Mouse (Mus musculus) heart, postnatal 0 days (tissue): ENCODE measurements at regions not wholly inside any gene's neighbourhood (a gene's known extent, or its start where the extent isn't known, plus 50 kb on each side); places are given as distances from the start of the nearest gene placed in this dataset.

Experiments used
- CTCF ChIP-seq: IDR thresholded peaks from 2 replicates; pipeline ENCODE4 v1.5.1; 2016; ENCODE audit warnings: antibody characterized with exemption, control low read depth, low read depth
- EP300 ChIP-seq: IDR thresholded peaks from 2 replicates; pipeline ENCODE4 v1.6.1; 2016; ENCODE audit warnings: antibody characterized with exemption, low read depth

DNA sequence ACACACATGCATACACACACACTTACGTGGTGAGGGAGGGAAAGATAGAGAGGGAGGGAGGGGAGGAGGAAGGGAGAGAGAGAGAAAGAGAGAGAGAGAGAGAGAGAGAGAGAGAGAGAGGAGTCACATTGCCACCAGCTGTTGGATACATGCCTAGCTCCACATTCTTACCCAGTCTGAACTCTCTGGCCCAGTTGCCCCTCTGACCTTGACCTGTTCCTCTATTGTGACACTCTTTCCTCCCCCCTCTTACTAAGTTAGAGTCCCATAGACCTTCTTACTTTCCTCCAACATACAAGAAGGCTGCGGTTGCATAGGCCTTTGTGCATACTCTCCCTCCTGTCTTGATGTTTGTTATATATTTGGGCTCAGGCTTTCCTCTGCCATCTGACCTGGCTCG, 211.7 kb upstream of the Kazn start:
- no peak for TF ChIP-seq CTCF
- TF ChIP-seq EP300, result no peak
